Mouse (Mus musculus) frontal cortex, postnatal 25 days (tissue): Measurements from ENCODE around the gene Lrpprc.

Experiments used
- DNase-seq, 2 experiments: peaks; one replicate each; pipeline ENCODE4 v3.0.0; 2022; ENCODE audit warnings: low spot score in 2 of 2

Gene Lrpprc

DNA sequence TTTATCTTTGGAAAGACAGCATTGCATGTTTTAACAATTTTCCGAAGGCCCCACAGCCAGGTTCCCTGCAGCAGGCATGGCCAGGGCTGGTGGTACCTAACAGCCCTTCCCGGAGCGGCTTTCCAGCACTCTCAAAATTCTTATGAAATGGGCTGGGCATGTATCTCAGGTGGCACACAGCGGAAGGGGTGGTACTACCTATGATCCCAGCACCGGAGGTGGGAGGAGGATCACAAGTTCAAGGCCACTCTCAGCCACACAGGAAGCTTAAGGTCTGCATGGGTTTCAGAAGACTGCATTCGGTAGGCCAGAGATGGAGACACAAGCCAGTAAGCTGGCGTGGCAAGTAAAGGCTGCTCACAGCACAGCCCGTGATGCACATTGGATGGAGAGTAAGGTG is 31.6 kb downstream of the Lrpprc start:
- no peak for DNase-seq

GRCm38 (mm10) chr17:84758374-84758773 is 32.2 kb downstream of the Lrpprc start:
- DNase-seq = no peak

DNA sequence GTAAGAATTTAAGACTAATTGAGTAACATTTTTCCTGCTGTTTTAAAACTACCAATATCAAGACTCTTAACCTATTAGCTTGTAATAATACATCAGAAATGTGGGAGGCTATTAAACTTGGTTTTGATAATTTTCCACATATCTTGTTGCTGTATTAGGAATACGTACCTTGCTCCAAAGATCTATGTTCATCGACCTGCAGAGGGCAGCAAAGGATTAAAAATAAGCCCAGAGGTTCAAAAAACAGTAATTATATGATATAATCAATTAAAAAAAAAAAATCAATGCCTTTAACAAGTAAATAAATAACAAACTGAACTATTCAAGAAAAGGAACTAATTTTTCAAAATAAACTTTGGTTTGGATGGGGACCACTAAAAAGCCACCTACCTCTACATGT is 34.5 kb downstream of the Lrpprc start:
- no peak for DNase-seq

DNA sequence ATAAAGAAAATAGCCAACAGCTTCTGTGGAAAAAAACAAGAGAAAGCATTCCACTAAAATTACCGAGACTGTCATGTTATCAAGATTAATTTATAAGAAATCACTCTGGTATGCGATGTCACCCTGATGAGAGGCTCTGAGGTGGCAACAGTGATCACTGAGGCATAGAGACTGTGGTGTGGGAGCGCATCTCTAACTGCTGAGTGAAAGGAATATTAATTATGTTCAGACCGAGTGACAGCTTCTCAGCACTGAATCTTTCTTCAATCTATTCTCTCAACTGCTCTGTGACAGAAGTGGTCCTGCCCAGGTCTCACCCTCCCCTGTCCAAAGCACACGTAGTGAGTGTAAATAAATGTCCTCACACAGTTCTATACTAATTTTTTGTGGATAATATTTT is 37.1 kb downstream of the Lrpprc start:
- no peak for DNase-seq

GRCm38 (mm10) chr17:84752286-84752685 is 38.3 kb downstream of the Lrpprc start:
- DNase-seq = no peak

DNA sequence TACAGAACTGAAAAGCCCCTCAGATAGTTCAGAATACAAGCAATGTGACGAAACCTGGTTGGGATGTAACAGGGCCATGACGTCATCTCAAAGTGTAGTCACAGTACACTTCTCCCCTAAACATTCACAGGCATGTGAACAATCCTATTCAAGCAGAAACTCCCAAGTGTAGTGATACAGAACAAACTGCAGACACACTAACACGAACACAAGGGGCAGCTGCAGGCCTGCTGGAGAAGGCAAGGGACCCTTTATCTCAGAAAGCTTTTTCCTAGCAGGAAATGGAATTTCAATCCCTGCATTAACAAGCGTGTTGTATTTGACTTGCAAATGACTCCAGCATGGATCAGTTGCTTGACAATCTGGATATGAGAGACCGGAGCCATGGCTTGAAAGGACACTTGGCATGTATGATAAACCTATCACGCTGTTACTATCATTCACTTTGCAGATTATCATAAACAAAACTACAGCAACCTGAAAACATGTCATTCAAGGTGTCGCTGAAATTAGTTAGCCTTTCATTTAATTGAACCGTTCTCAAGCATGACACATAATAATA is 38.9 kb downstream of the Lrpprc start:
- no peak for DNase-seq

GRCm38 (mm10) chr17:84750130-84750529 is 40.5 kb downstream of the Lrpprc start:
- no peak for DNase-seq

- DNase-seq = no peak
These were observed 41.3 kb downstream of the Lrpprc start for GRCm38 (mm10) chr17:84749297-84749696.

- DNase-seq = no peak
These were observed 42.4 kb downstream of the Lrpprc start for GRCm38 (mm10) chr17:84748152-84748682.

DNA sequence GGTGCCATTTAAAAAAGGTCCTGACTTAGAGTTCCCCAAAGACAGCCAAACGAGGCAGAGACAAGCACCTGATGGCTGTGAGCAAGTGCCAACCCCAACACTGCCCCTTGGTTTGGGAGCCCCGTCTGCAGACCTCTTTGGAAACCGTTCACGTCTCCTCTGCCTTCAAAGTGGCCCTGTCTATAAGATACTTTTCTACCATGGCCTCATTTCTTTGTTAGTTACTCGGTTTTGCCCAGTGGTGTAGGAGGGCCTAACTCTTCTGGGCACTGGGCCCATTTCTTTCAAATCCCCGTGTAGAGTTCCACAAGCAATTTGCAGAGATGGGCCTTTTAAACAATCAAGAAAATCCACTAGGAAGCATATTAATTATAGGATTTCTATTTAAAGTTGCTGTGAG is 43.4 kb downstream of the Lrpprc start:
- no peak for DNase-seq

GRCm38 (mm10) chr17:84745001-84745400 is 45.6 kb downstream of the Lrpprc start:
- no peak for DNase-seq

DNA sequence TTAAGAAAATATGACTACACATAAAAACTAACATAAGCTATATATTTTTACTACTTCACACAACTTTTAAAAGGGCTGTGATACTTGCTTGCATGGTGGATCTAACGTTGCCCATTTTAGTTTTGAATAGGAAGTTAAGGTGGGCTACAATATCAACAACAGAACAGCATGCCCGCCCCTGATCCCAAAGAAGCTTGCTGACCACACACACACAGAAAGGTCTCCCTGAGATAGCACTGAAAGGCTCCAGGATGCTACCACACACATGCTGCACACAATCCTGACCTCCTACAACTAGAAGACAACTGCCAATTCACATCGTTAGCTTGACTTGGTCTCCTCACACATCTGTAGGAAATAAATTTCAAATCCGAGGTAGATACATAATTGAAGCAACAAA is 46.3 kb downstream of the Lrpprc start:
- DNase-seq = no peak

GRCm38 (mm10) chr17:84738073-84738797 is 52.4 kb downstream of the Lrpprc start:
- DNase-seq = no peak

GRCm38 (mm10) chr17:84736719-84737118 is 53.9 kb downstream of the Lrpprc start:
- DNase-seq = no peak

DNA sequence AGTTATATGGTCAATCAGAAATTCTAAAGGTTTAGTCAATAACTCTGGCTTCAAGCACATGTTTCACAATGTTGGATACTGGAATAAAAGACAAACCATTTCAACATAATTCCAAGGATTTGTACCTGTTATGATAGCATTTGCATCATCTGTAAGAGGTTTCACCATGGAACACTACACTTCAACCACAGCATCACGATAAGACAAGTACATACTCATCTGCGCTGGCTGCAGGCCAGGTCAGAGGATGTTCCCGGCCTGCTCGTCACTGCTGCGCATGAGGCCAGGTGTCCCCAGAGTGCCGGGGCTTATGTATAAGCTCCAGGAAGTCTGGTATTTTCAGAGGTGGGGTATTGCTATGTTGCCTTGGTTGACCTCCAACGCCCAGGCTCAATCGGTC is 58.0 kb downstream of the Lrpprc start:
- DNase-seq = no peak

DNA sequence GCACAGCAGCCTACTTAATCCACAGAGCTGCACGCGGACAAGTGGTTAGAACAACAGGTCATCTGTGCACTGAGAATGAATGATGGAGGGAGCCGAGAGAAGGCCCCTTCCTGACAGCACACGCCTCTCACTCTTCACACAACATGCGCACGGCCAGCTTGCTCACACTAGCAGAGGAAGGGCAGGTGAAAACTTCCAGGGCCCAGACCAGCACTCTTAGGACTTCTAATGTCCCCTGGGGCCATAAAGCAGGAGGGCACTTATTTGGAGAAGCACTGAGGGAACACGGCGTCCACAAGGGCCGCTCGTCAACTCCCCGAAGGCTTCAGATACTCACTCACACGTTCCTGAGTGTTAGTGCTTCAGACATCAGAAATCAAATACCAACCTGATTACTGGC is 59.2 kb downstream of the Lrpprc start:
- DNase-seq = no peak

GRCm38 (mm10) chr17:84729140-84729539 is 61.4 kb downstream of the Lrpprc start:
- DNase-seq = no peak

DNA sequence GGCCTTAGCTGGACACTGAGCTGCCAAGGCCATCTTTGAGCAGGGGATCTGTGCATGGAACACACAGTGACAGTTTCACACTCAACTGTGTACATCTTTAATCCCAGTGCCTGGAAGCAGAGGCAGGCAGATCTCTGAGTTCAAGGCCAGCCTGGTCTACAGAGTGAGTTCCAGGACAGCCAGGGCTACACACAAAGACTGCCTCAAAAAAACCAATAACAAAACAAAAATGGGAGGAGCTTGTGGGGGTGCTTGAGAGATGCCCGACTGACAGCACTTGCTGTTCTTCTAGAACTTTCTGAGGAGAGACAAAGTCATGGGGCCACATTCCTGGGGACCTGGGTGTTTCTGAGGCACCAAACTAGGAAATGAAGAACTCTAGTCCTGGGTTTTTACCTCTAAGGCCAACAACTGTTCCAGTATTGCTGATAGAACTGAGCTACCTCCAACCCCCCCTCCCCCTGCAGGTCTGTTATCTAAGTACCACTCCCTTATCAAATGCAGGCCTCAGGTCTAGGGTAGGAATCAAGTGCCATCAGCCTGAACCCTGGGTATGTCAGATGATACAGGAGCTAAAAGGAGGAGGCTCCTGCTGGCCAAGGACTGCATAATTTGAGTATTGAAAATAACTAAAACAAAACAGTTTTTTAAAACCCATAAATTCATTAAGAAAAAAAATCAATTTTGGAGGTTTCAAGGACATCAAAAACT is 62.2 kb downstream of the Lrpprc start:
- no peak for DNase-seq

GRCm38 (mm10) chr17:84725163-84725562 is 65.4 kb downstream of the Lrpprc start:
- DNase-seq = no peak

GRCm38 (mm10) chr17:84724028-84724427 is 66.6 kb downstream of the Lrpprc start:
- no peak for DNase-seq

DNA sequence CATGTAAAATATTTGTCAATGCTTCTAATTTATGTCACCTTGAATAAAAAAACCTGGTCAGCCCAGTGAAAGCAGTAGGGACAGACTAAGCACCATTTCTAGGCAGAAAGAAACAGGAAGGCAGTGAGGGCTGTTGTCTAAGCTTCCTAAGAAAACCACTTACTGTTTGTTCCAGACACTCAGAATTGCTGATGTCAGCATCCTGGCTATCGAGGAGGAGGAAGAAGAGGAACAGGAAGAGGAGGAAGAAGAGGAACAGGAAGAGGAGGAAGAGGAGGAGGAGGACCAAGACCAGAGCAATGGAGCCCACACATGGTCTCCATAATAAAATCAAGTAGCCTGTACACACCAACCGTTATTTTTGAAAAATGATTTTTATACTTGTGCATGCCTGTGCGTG is 71.5 kb downstream of the Lrpprc start:
- no peak for DNase-seq

DNA sequence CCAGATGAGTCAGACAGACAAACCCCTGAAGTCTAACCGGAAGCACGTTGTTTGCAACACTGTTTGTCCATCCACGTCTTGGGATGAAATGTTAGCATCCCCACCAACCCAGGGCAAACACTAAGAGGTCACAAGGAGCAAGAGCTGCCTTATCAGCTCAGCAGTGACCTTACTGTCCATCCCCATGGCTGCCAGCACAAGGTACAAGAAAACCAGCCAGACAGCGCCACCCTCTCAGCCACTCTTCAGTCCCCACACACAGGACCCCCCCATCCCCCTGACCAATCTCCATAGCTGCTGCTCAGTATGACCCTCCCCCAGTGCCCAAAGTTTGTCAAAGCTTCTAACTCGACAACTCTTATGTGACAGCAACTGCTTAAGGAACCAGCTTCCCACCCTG is 73.2 kb downstream of the Lrpprc start:
- DNase-seq = no peak
